Mouse (Mus musculus): ENCODE measurements around the gene Tent4a.
A peak's percentile ranks its signal among the peaks of the same experiment; 100 is the strongest.

Gene Tent4a

GRCm38 (mm10) chr13:69547488-69548180, 13.2 kb upstream of the Tent4a start:
- no peak for DNase-seq (ENCODE audit: low read depth, low spot score)

GRCm38 (mm10) chr13:69545019-69545418, 10.6 kb upstream of the Tent4a start:
- peak; percentile 56 for DNase-seq (ENCODE audit: low read depth, low spot score)

GRCm38 (mm10) chr13:69543595-69543994, 9.2 kb upstream of the Tent4a start:
- no peak for DNase-seq (ENCODE audit: low read depth, low spot score)

- DNase-seq (ENCODE audit: low read depth, low spot score): no peak
Observed at GRCm38 (mm10) chr13:69542571-69543352, 8.3 kb upstream of the Tent4a start.

- no peak for DNase-seq (ENCODE audit: low read depth, low spot score)
Observed at GRCm38 (mm10) chr13:69541776-69542175, 7.4 kb upstream of the Tent4a start.

GRCm38 (mm10) chr13:69541209-69541608, 6.8 kb upstream of the Tent4a start:
- no peak for DNase-seq (ENCODE audit: low read depth, low spot score)

GRCm38 (mm10) chr13:69538327-69538726, 3.9 kb upstream of the Tent4a start:
- no peak for DNase-seq (ENCODE audit: low read depth, low spot score)

- DNase-seq (ENCODE audit: low read depth, low spot score): no peak
Observed at GRCm38 (mm10) chr13:69537366-69537765, 2.9 kb upstream of the Tent4a start.

GRCm38 (mm10) chr13:69536021-69536420, 1.6 kb upstream of the Tent4a start:
- no peak for DNase-seq (ENCODE audit: low read depth, low spot score)

GRCm38 (mm10) chr13:69534654-69535551, 486 bp upstream of the Tent4a start:
- DNase-seq (ENCODE audit: low read depth, low spot score): peak; percentile 99

GRCm38 (mm10) chr13:69533405-69534333, 748 bp downstream of the Tent4a start, which contains the start of gene Nsun2:
TSS of gene Nsun2 (plus strand) at chr13:69533746.
- DNase-seq (ENCODE audit: low read depth, low spot score): peak; percentile 65

GRCm38 (mm10) chr13:69532893-69533404, 1.5 kb downstream of the Tent4a start:
- no peak for DNase-seq (ENCODE audit: low read depth, low spot score)

GRCm38 (mm10) chr13:69532101-69532892, 2.1 kb downstream of the Tent4a start:
- peak; percentile 57 for DNase-seq (ENCODE audit: low read depth, low spot score)

GRCm38 (mm10) chr13:69531431-69531830, 3.0 kb downstream of the Tent4a start:
- no peak for DNase-seq (ENCODE audit: low read depth, low spot score)

GRCm38 (mm10) chr13:69530951-69531350, 3.5 kb downstream of the Tent4a start:
- DNase-seq (ENCODE audit: low read depth, low spot score): no peak

GRCm38 (mm10) chr13:69530156-69530555, 4.3 kb downstream of the Tent4a start:
- DNase-seq (ENCODE audit: low read depth, low spot score): no peak

- no peak for DNase-seq (ENCODE audit: low read depth, low spot score)
Observed at GRCm38 (mm10) chr13:69528531-69528930, 5.9 kb downstream of the Tent4a start.

GRCm38 (mm10) chr13:69525867-69526266, 8.6 kb downstream of the Tent4a start:
- DNase-seq (ENCODE audit: low read depth, low spot score): no peak

GRCm38 (mm10) chr13:69524158-69524530, 10.3 kb downstream of the Tent4a start:
- no peak for DNase-seq (ENCODE audit: low read depth, low spot score)
